Mouse (Mus musculus) naive thymus-derived CD4-positive, alpha-beta T cell, adult 2 months (primary cell): Measurements from ENCODE around the gene Ssbp2.

ENCODE experiments used
- DNase-seq: peaks from one replicate; pipeline ENCODE4 v3.0.0-alpha.2; 2011; ENCODE audit warnings: low read depth

Ssbp2 gene

DNA sequence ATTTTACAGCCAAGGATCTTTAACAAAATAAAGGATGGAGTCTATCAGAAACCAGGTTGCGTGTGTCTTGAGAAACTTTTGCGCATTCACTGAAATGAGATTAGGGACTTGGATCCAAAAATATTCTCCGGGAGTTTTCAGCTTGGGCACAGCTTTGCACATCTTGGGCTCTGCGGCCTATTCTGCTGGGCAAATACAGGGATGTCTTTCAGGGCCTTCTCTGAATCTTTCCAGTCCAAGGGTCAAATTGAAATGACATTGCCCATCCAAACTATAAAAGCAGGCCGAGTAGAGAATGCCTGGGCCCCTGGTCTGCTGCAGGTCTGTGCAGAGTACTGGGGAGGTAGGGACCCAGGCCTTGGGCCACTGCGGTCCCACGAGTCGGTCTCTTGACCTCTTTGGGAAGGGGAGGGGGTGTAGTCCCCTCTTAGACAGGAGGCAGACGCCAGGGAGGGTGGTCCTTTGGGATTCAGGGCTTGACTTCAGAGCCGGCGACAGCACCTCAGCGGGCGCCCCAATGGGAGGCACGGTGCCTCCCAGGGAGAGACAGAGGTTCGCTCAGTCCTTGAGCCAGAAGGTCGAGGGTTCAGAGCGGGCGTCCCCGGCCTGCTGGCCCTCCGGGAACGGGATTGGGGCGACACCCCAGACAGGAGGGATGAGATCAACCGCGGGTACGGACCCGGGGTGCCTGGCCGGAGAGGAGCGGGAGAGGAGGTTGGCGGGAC lies at the start of gene Ssbp2:
TSS of gene Ssbp2 (plus strand) at position 388 of the 725 bp plus-strand sequence.
- DNase-seq: peak; percentile 44

DNA sequence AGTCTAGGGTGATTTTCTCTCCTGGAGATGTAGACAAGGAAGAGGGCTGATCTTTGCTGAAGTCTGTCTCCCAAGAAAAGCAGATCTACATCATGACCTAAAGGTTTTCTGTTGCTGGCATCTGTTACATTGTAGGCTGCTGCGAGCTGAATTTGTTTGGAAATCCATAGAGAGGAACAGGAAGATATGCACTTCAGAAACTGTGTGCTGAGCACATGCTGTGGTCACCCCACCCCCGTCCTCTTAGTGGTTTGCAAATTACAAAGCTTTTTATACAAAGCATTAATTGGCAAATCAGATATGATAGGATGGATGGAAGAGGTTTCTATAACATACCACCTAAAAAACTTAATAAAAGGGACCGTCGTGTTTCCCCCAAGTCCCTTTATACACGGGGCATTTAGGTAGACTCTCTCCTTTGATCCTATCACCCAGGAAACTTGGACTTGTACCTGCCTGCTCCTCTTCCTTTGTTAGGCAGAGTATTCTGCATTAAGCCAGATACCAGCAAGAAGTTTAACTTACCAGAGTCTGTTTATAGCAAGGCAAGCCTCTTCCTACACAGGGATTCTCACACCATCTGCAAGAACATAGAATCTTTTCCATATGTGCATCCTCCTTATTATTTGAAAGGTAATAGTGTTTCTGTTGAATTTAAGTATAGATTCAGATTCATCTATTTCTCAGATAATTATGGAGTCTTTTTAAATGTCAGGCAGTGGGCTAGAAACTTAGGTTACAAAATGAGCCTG lies 46.2 kb upstream of the Ssbp2 start:
- no peak for DNase-seq

DNA sequence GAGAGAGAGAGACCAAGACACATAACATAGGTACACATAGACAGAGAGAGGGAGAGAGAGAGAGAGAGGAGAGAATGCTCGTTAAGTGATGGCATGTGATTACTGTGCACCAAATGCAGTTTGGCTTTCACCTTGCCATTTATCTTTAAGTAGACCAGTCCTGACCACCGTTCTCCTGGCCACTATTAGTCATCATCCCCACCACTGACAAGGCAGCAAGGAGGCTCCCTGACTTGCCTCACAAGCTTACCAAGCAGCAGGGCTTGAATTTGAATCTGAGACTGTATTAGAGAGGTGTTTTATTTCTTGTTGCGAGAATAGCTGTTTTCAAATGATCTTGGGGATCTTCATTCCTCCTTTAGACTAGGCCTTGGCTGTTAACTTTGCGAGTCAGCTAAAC lies 44.2 kb upstream of the Ssbp2 start:
- no peak for DNase-seq

GRCm38 (mm10) chr13:91416698-91417097 lies 43.4 kb upstream of the Ssbp2 start:
- no peak for DNase-seq

- no peak for DNase-seq
Observed at GRCm38 (mm10) chr13:91421387-91421949, 38.6 kb upstream of the Ssbp2 start.

DNA sequence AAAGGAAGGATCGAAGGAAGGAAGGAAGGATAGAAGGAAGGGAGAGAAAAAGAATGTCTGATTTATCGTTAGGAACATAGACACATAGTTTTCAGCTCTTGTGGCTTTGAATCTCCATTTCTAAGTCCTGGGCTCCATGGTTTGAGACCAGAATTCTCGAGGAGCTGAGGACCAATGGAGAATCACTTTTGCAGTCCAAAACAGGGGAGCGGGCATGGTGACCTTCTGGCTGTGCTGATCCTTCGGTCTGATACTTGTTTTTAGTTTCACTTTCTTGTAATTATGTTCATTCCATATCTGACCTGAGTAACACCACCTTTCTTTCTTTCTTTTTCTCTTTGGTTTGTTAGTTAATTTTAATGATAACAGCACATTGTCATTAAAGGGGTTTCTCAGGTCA lies 29.2 kb upstream of the Ssbp2 start:
- DNase-seq: peak; percentile 22

DNA sequence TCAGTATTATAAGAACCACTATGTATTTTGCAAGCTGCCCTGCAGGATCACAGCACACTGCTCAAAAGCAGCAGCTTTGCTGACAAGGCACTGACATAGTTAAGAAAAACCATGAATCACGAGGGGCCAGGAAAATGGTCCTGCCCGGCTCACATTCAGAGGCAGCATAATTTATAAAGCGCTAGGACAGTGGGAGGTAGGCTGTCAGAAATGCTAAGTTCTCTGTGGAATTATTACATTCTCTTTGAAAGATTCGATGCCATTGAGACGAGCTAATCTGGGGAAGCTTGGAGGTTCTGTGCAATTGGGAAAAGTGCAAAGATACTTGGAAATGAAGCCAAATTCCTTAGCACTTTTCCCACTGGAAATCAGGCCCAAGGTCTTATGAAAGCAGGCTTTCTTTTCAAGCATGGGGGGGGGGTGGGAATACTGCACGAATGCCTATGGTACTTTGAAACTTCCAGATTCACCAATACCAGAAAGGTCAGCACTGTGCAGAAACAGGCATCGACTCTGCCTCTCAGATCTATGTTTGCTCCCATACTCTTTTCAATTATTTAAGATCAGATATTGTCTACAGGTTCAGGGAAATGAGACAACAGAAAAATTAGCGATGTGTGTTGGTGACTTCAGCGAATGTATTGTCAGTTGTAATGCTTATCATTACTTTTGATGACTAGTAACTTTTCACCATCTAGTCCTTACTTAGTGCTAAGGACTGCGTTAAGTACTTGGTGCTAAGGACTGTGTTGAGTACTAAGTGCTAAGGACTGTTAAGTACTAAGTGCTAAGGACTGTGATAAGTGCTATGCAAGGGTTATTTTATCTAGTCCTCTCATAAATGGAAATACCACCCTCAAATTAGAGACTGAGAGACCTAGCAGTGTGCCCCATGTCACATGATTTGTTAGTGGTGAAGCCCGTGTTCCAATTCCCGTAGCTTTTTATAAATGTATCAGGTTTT lies 28.4 kb upstream of the Ssbp2 start:
- no peak for DNase-seq

- no peak for DNase-seq
Observed at GRCm38 (mm10) chr13:91433021-91433420, 27.1 kb upstream of the Ssbp2 start.

- no peak for DNase-seq
Observed at GRCm38 (mm10) chr13:91437931-91438330, 22.2 kb upstream of the Ssbp2 start.

- DNase-seq: peak; percentile 29
Observed at GRCm38 (mm10) chr13:91441476-91441875, 18.6 kb upstream of the Ssbp2 start.

- no peak for DNase-seq
Observed at GRCm38 (mm10) chr13:91446728-91447127, 13.4 kb upstream of the Ssbp2 start.

DNA sequence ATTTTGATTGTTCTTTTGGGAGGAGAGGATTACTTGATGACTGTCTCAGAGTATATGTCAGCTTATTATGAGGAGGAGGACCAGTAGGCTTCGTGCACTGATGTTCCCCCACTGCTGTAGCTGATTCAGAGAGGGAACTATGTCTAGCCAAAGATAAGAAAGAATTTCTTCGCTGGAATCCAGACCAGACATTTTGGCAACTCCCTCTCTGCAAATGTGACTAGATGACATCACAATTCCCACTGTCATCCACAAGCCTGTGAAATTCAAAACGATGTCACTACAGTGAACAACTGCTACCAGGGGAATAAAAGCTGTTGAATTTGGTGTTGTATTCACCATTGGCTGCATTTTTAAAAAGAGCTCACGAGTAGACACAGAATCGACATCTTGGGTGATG lies 11.1 kb upstream of the Ssbp2 start:
- no peak for DNase-seq

- DNase-seq: peak; percentile 41
Observed at GRCm38 (mm10) chr13:91451405-91452166, 8.5 kb upstream of the Ssbp2 start.

DNA sequence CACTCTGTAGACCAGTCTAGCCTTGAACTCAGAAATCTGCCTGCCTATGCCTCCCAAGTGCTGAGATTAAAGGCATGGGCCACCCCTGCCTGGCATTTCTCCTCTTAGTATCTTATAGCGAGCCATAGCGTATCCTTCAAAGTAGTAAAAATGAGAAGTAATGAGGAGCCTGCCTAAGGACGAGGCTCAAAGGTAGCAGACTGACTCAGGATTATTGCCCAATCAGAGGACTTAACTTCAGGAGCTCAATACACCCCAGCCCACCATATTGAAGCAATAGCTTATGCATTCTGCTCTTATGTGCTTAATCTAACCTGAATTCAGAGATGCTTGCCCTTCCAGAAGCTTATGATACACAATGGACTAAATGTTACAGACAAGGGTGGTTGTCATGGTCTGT lies 7.8 kb upstream of the Ssbp2 start:
- no peak for DNase-seq

DNA sequence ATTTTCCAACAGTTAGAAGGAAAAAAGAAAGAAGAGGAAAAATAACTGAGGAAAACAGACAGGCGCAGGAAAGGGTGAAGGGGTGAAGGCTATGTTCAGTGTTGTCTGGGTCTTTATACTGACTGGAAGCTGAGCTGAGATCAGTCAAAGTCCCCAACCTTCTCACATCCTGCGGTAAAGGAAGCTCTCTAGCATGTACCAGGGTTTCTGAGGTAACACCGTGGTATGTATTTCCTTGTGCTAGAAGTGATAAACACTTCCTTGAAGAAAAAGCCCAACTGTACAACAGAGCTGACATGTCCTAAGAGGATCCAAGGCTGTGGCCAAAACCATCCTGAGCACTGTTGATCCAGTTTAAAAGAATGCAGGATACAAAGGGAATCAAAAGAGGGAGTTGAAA lies 6.8 kb upstream of the Ssbp2 start:
- peak; percentile 80 for DNase-seq

DNA sequence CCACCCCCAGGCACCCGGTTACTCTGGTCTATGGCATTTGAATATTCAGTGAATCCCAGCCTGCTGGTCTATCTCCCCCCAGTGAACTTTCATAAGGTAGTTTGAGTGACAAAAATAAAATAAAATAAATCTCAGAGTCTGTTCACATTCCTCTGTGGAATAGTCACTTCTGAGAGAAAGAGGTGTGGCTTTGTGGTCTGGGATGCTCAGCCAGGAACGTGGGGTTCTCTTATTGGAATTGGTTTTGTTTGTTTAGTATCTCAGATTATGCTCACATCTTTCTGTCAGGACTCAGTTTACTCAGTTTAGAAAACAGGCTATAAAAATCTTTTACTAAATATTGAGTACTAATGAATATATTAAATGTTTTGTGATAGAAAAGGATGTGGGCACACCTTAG lies 4.0 kb upstream of the Ssbp2 start:
- no peak for DNase-seq

DNA sequence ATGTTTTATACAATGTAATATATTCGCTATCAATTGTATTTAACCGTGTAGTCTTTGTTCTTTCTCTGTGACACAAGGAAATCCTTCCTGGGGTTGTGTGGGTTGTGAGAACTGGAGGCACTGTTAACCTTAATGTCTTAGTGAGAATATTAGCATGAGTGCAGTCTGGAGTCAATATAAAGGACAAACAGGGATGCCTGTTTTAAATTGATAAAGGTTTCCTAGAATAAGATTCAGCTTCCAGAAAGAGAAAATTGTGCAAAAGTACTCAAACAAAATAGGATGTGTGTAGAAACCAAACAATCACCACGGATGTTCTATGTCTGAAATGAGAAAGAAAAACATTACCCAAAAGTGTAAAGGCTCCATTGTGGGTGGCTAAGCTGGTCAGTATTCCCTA lies 3.3 kb upstream of the Ssbp2 start:
- no peak for DNase-seq

GRCm38 (mm10) chr13:91457974-91458373 lies 2.1 kb upstream of the Ssbp2 start:
- DNase-seq: no peak

DNA sequence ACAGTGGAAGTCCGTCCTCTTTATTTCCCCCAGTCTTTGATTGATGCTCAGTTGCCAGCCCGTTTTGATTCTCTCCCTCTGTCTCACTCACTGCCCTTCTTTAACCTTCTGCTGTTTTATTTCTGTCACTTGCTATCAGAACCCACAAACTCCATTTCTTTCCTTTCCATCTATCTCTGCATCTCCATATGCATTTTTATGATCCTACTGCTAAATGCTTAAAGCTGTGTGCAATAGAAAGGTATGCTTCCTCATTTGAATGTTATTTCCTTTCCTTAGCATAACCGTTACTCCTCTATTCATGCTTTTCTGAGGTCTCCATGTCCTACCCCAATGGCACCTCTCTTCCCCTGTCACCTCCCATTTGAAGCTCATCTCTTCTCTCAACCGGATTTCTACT lies 594 bp upstream of the Ssbp2 start:
- DNase-seq: no peak

DNA sequence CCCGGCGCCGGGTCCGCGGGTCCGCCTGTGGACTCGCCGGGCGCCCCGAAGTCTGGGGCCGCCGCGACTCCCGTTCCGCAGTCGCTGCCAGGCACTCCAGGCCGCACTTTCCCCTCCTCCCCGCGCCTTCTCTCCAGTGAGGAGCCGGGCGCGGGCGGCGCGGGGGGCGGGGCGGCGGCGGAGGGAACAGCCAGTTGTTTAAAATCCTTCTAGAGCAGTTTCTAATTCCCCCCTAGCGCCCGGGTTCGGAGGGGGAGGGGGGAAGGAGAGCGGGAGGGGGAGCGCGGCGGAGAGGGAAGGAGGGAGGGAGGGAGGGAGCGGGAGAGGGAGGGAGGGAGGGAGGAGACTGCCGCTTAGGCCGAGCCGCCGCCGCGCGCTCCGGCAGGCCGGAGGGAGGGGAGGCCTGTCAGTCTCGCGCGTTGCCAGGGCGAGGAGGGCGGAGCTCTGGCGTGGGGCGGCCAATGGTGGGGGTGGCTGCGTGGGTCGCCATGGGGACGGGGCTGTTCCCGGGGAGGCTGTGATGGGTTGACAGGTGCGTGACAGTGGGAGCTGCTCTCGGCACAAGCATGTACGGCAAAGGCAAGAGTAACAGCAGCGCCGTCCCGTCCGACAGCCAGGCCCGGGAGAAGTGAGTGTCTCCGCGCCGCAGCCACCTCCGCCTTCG lies 670 bp downstream of the Ssbp2 start:
- peak; percentile 97 for DNase-seq

- DNase-seq: no peak
Observed at GRCm38 (mm10) chr13:91461299-91461698, 1.2 kb downstream of the Ssbp2 start.
